Mouse (Mus musculus) layer of hippocampus, adult 2 months (tissue): ENCODE results near the gene Atp8a1. TPM values are rescaled to one million over a fixed set of nuclear protein-coding genes. Genes with fewer than 3 reads are reported as not detected.
"Not testable (repeated sequence)": the region's sequence is repeated elsewhere in the genome, so short reads cannot be mapped to it uniquely, and the experiment has no call there.

Experiments used
- DNase-seq, 2 experiments: peaks; one replicate each; pipeline ENCODE4 v3.0.0; 2022; ENCODE audit warnings: low spot score in 2 of 2
- H3K27ac ChIP-seq: fragments of 200-600 bp; 2 replicates; pipeline ENCODE4 v1.8.1; 2022
- H3K4me3 ChIP-seq: fragments of 200-600 bp; 2 replicates; pipeline ENCODE4 v1.8.1; 2022; ENCODE audit warnings: mild to moderate bottlenecking
- CTCF ChIP-seq: fragments of 200-600 bp; conservative IDR thresholded peaks from 2 replicates; pipeline ENCODE4 v1.8.1; 2022; ENCODE audit warnings: antibody characterized with exemption, mild to moderate bottlenecking, moderate library complexity
- total RNA-seq, 2 experiments: library from RNA; stranded (reverse); gene quantifications; 2 replicates each; pipeline ENCODE4 v1.2.3; 2021

Atp8a1 gene
- total RNA-seq, 2 experiments from 2014 or later = 175 to 184 TPM

DNA sequence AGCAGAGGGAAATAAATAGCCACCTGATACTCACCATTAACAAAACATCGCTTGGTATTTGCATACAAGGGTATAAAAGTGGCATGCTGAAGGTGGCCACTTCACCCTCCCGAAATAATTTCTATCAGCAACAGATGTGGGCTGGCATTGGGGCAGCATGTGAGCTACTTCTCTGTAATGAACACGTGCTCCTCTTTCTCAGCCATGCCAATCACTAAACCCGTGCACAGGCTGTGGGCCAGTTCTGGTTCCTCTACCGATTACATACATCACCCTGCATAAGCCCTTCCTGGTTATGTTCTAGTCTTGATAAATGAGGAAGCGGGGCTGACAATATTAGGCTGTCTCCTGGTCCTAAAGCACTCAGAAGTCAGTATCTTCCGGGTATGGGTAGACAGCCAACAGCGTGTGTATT lies 25.2 kb downstream of the Atp8a1 start:
- no peak for TF ChIP-seq CTCF
- DNase-seq = no peak
- no peak overlapping the region for H3K4me3 ChIP-seq
- H3K27ac ChIP-seq = peak overlapping the region; percentile 59

DNA sequence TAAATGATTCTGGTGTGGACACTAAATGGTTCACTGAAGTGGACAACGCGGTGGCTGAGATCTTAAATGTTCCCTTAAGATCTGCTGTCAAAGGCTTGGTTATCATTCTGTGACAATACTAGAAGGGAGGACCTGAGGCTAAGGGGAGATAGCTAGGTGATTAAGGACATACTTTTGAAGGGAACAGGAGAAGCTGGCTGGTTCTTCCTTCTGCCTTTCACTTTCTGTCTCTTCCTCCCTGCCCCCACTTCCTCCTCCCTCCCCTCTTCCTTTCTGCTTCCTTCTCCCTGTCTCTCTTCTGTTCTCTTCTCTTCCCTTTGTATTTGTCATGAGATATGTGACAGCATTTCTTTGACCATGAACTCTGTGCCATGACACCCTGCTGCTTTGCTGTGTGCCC lies 26.0 kb downstream of the Atp8a1 start:
- Histone ChIP-seq H3K4me3 (no peak overlapping the region), H3K27ac (peak overlapping the region; percentile 59)
- no peak for DNase-seq
- TF ChIP-seq CTCF = no peak

GRCm38 (mm10) chr5:67819451-67819850 lies 27.8 kb downstream of the Atp8a1 start:
- no peak for TF ChIP-seq CTCF
- H3K4me3 ChIP-seq = no peak overlapping the region
- peak in 1 of 2 experiments; percentile 45 for DNase-seq
- peak overlapping the region; percentile 23; the same call in 1 of the 2 replicates for H3K27ac ChIP-seq

GRCm38 (mm10) chr5:67815572-67816325 lies 31.5 kb downstream of the Atp8a1 start:
- H3K27ac ChIP-seq = peak overlapping the region; percentile 3; the same call in 1 of the 2 replicates
- no peak for TF ChIP-seq CTCF
- H3K4me3 ChIP-seq = peak overlapping the region; percentile 5; the same call in 1 of the 2 replicates
- DNase-seq = no peak

- not testable (repeated sequence) for DNase-seq, H3K4me3 ChIP-seq
- H3K27ac ChIP-seq = peak overlapping the region; percentile 3; the same call in 1 of the 2 replicates
These were observed 32.2 kb downstream of the Atp8a1 start for GRCm38 (mm10) chr5:67815060-67815459.

DNA sequence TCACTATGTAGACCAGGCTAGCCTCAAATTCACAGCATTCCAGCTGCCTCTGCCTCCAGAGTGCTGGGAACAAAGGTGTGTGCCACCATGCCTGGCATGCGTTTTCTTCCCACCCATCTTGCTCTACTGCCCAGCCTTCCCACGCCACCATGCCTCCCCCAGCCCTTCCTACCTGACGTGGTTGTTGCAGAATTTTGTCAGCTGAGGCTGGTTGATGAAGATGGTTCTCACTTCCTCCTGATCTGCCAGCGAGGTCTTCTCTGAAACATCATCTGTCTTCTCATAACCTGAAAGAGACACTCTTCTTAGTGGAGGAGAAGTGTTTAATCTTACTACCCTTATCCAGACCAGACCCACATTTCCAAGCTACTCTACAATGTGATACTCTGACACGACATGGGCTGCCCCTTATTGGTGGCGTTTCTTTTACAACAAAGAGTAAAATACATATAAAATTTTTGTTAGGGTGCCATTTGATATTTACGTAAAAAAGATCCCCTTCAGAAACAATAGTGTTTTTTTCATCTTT lies 32.7 kb downstream of the Atp8a1 start:
- Histone ChIP-seq H3K27ac (no peak overlapping the region), H3K4me3 (no peak overlapping the region)
- TF ChIP-seq CTCF = no peak
- DNase-seq = no peak

- TF ChIP-seq CTCF = no peak
- Histone ChIP-seq H3K27ac (no peak overlapping the region), H3K4me3 (no peak overlapping the region)
- no peak for DNase-seq
These were observed 33.9 kb downstream of the Atp8a1 start for GRCm38 (mm10) chr5:67813334-67813733.

DNA sequence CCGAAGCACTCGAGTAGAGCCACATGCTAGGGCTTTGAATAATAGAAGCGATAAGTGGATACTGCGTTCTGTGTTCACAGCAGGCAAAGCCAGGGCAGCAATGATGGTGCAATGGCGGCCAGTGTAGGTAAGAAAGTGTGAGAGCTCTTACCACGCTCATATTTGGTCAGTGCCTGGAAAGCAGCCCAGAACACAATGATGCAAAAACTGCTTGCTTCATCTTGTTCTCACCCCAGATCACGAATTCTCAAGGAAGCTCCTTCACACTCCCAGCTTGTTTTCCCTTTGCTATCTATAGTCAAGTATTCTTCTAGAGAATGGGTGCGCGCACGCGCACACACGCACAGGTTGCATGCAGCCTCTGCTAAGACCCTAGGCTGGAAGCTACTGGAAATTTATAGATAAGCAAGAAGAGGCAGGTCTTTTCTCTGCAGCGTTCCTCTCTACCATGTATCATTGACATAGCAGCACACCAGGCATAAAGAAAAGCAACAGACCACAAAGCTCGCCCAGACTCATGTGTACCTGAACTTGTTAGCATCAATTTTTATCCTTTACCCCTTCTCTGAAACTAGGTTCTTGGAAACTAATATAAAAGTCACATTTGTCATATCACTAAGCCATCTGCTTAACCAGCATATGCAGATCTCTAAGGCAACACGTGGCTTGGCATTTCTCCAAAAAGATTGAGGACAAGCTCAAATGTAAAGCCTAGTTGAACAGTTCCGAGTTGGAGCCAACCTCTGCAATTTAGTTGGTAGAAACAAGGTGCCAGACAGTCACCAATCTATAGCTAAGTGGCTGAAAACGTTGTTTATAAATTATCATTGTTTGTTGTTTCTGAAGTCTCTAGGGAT lies 44.8 kb downstream of the Atp8a1 start:
- H3K27ac ChIP-seq = peak overlapping the region; percentile 49; the same call in 1 of the 2 replicates
- DNase-seq = no peak
- no peak for TF ChIP-seq CTCF
- no peak overlapping the region for H3K4me3 ChIP-seq

DNA sequence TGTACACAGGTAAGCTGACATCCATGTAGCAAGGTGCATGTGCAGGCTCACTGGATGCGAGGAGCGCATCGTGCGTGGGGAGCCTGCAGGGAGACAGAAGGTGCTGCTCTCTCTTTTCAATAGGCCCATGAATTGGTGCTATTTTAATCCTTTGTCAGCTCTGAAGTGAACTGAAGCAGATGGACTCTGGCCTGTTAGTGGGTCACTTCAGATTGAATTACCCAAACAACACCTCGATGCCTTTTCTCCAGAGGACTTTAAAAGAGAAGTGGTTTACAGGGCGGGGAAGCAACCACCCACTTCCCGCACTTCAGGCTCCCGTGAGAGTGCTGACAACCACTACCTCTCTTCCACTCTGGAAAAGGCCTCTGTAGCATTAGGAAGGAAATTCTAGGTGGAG lies 46.4 kb downstream of the Atp8a1 start:
- Histone ChIP-seq H3K4me3 (no peak overlapping the region), H3K27ac (peak overlapping the region; percentile 4; the same call in 1 of the 2 replicates)
- no peak for TF ChIP-seq CTCF
- DNase-seq = no peak

DNA sequence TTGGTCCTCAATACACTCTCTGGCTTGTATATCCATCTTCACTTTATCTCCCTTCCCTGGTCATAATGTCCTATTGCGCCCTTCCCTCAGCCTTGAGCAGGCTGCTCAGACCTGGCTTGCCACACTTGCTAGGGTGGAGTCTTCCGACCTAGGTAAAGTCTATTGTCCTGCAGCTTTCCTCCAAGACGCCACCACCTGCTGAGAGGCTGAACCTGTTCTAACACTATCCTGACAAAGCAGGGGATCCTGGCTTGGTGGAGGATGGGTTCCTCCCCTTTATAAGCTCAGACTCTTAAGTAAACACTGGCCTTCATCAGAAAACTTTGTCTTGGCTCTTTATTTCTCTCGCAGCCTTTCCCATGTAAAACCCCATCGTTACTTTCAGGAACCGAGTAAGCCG lies 47.4 kb downstream of the Atp8a1 start:
- Histone ChIP-seq H3K27ac (no peak overlapping the region), H3K4me3 (no peak overlapping the region)
- no peak for DNase-seq
- TF ChIP-seq CTCF = no peak

DNA sequence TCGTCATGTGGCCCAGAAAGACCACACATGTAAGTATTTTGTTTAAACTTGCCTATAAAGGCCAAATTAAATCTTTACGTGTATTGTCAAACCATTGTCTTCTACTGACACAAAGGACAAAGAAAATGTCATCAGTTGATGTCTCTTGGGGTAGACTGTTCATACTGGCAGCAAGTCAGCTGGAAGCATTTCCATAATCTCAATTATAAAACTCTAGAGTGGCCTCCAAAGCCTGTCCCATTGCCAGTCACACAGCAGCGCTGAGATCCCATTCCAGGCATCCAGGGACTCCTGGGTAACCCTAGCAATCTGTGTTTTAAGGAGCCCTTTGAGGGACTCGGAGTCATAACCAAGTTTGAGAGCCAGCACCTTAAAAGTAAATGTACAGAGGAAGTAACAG lies 48.9 kb downstream of the Atp8a1 start:
- Histone ChIP-seq H3K4me3 (no peak overlapping the region), H3K27ac (peak overlapping the region; percentile 53; the same call in 1 of the 2 replicates)
- DNase-seq = no peak
- TF ChIP-seq CTCF = no peak

- no peak for TF ChIP-seq CTCF
- DNase-seq = no peak
- no peak overlapping the region for H3K4me3 ChIP-seq
- peak overlapping the region; percentile 53 for H3K27ac ChIP-seq
These were observed 50.0 kb downstream of the Atp8a1 start for GRCm38 (mm10) chr5:67797006-67797958.
